Mouse (Mus musculus): Measurements from ENCODE around the gene Chd5.

Gene Chd5

GRCm38 (mm10) chr4:152305991-152306390 lies 32.5 kb upstream of the Chd5 start:
- POLR2A ChIA-PET: interaction anchor here in 2 of 4 experiments (1.1 to 2.0 kb wide), 6 partner anchors 9 to 16 kb away, joined by 3 to 8 read pairs (median 5); partner anchors contain the start of gene Icmt (in 2 of the 2)

GRCm38 (mm10) chr4:152307542-152307941 lies 30.9 kb upstream of the Chd5 start:
- ChIA-PET POLR2A (interaction anchor here in 3 of 4 experiments (0.5 to 5.0 kb wide), 14 partner anchors 8 to 103 kb away, joined by 3 to 23 read pairs (median 3); partner anchors contain the start of genes Rnf207 (in 2 of the 3), Hes3 (in 1 of the 3), Icmt (in 1 of the 3) and Rpl22 (in 1 of the 3)), CTCF (interaction anchor here (0.6 to 3.9 kb wide), 8 partner anchors 10 to 154 kb away, joined by 3 to 15 read pairs (median 4); partner anchors contain the start of genes Rnf207 (in 3 of the 4) and Icmt (in 1 of the 4))

More at GRCm38 (mm10) chr4:152305991-152306390, 32.5 kb upstream of the Chd5 start:
- CTCF ChIA-PET: interaction anchor here in 2 of 4 experiments (0.6 to 3.9 kb wide), 2 partner anchors 8 to 13 kb away, joined by 6 to 15 read pairs; partner anchors contain the start of gene Rnf207 (in 1 of the 2)

- ChIA-PET CTCF (interaction anchor here in 3 of 4 experiments (0.6 to 1.2 kb wide), 4 partner anchors 13 to 1029 kb away, joined by 3 to 4 read pairs (median 3); partner anchors contain the start of gene Rpl22 (in 1 of the 3)), POLR2A (interaction anchor here in 2 of 4 experiments (1.0 to 9.3 kb wide), 7 partner anchors 9 to 18 kb away, joined by 3 to 79 read pairs (median 6); partner anchors contain the start of genes Rpl22 (in 2 of the 2) and Icmt (in 1 of the 2))
Observed at GRCm38 (mm10) chr4:152312186-152312585, 26.3 kb upstream of the Chd5 start.

- ChIA-PET CTCF (interaction anchor here (0.6 to 1.4 kb wide), 17 partner anchors 10 to 1758 kb away, joined by 3 to 5 read pairs (median 4); partner anchors contain the start of gene Rpl22 (in 1 of the 4)), POLR2A (interaction anchor here in 3 of 4 experiments (0.6 to 9.3 kb wide), 12 partner anchors 8 to 270 kb away, joined by 3 to 79 read pairs (median 5); partner anchors contain the start of genes Rpl22 (in 2 of the 3) and Icmt (in 1 of the 3))
Observed at GRCm38 (mm10) chr4:152313211-152313632, 25.2 kb upstream of the Chd5 start.

GRCm38 (mm10) chr4:152313934-152314333 lies 24.5 kb upstream of the Chd5 start:
- ChIA-PET POLR2A (interaction anchor here in 3 of 4 experiments (0.6 to 9.3 kb wide), 11 partner anchors 11 to 271 kb away, joined by 3 to 79 read pairs (median 5); partner anchors contain the start of genes Rpl22 (in 2 of the 3) and Icmt (in 1 of the 3)), CTCF (interaction anchor here (0.6 to 2.6 kb wide), 19 partner anchors 8 to 1757 kb away, joined by 3 to 7 read pairs (median 4); partner anchors contain the start of gene Rpl22 (in 1 of the 4))

- CTCF ChIA-PET: interaction anchor here (0.7 to 2.6 kb wide), 16 partner anchors 10 to 181 kb away, joined by 3 to 8 read pairs (median 4); partner anchors contain the start of genes Icmt (in 2 of the 4) and Rpl22 (in 2 of the 4)
- POLR2A ChIA-PET: interaction anchor here (0.5 to 9.3 kb wide), 21 partner anchors 9 to 1394 kb away, joined by 3 to 79 read pairs (median 4); partner anchors contain the start of gene Rpl22 (in 3 of the 4)
Observed at GRCm38 (mm10) chr4:152315498-152316213, 22.8 kb upstream of the Chd5 start.

GRCm38 (mm10) chr4:152317631-152318033 lies 20.8 kb upstream of the Chd5 start:
- ChIA-PET POLR2A (interaction anchor here in 3 of 4 experiments (0.6 to 9.3 kb wide), 5 partner anchors 13 to 339 kb away, joined by 3 to 79 read pairs (median 3); no protein-coding TSS in a partner anchor), CTCF (interaction anchor here (0.5 to 2.7 kb wide), 14 partner anchors 8 to 181 kb away, joined by 3 to 26 read pairs (median 4); partner anchors contain the start of gene Rpl22 (in 1 of the 4))

GRCm38 (mm10) chr4:152318517-152319234 lies 19.8 kb upstream of the Chd5 start, which contains the start of gene Rnf207:
TSS of gene Rnf207 (minus strand) at chr4:152318993.
- CTCF ChIA-PET: interaction anchor here (0.5 to 2.7 kb wide), 91 partner anchors 9 to 718 kb away, joined by 3 to 30 read pairs (median 4); partner anchors contain the start of genes Acot7 (in 1 of the 4), Chd5 (in 1 of the 4), Hes2 (in 1 of the 4) and Icmt (in 1 of the 4)
- POLR2A ChIA-PET: interaction anchor here in 3 of 4 experiments (0.6 to 9.3 kb wide), 21 partner anchors 9 to 291 kb away, joined by 3 to 79 read pairs (median 4); partner anchors contain the start of genes Acot7 (in 1 of the 3), Icmt (in 1 of the 3) and Zbtb48 (in 1 of the 3)

- ChIA-PET POLR2A (interaction anchor here in 2 of 4 experiments (0.9 to 1.7 kb wide), 5 partner anchors 9 to 32 kb away, joined by 3 to 5 read pairs (median 4); partner anchors contain the start of gene Icmt (in 1 of the 2)), CTCF (interaction anchor here (0.6 to 2.0 kb wide), 10 partner anchors 11 to 1920 kb away, joined by 3 to 10 read pairs (median 4); no protein-coding TSS in a partner anchor)
Observed at GRCm38 (mm10) chr4:152321464-152321863, 17.0 kb upstream of the Chd5 start.

GRCm38 (mm10) chr4:152324641-152325562 lies 13.5 kb upstream of the Chd5 start:
- POLR2A ChIA-PET: interaction anchor here (0.6 to 2.7 kb wide), 75 partner anchors 8 to 907 kb away, joined by 3 to 41 read pairs (median 4); partner anchors contain the start of genes Icmt (in 3 of the 4), Acot7 (in 1 of the 4), Chd5 (in 1 of the 4) and Espn (in 1 of the 4)
- CTCF ChIA-PET: interaction anchor here in 3 of 4 experiments (0.5 to 2.2 kb wide), 25 partner anchors 8 to 1208 kb away, joined by 3 to 12 read pairs (median 3); partner anchors contain the start of genes Chd5 (in 1 of the 3) and Gpr153 (in 1 of the 3)

GRCm38 (mm10) chr4:152325574-152326411 lies 12.7 kb upstream of the Chd5 start, which contains the start of gene Rpl22:
TSS of gene Rpl22 (plus strand) at chr4:152325742.
- ChIA-PET CTCF (interaction anchor here in 3 of 4 experiments (0.5 to 2.2 kb wide), 21 partner anchors 7 to 1209 kb away, joined by 3 to 12 read pairs (median 3); partner anchors contain the start of genes Chd5 (in 1 of the 3) and Gpr153 (in 1 of the 3)), POLR2A (interaction anchor here (0.6 to 2.7 kb wide), 63 partner anchors 7 to 338 kb away, joined by 3 to 41 read pairs (median 4); partner anchors contain the start of genes Icmt (in 3 of the 4), Acot7 (in 1 of the 4), Chd5 (in 1 of the 4) and Hes3 (in 1 of the 4))

- ChIA-PET CTCF (interaction anchor here in 3 of 4 experiments (0.5 to 2.2 kb wide), 5 partner anchors 11 to 207 kb away, joined by 4 to 12 read pairs (median 7); no protein-coding TSS in a partner anchor), POLR2A (interaction anchor here in 3 of 4 experiments (1.0 to 2.7 kb wide), 20 partner anchors 12 to 296 kb away, joined by 3 to 41 read pairs (median 8); partner anchors contain the start of genes Icmt (in 2 of the 3), Chd5 (in 1 of the 3) and Hes3 (in 1 of the 3))
Observed at GRCm38 (mm10) chr4:152326543-152326942, 11.9 kb upstream of the Chd5 start.

GRCm38 (mm10) chr4:152328691-152329090 lies 9.8 kb upstream of the Chd5 start:
- CTCF ChIA-PET: interaction anchor here (0.7 to 1.5 kb wide), 10 partner anchors 10 to 200 kb away, joined by 3 to 5 read pairs (median 4); partner anchors contain the start of genes Rnf207 (in 2 of the 4) and Chd5 (in 1 of the 4)

GRCm38 (mm10) chr4:152332952-152333351 lies 5.5 kb upstream of the Chd5 start:
- ChIA-PET POLR2A (interaction anchor here in 3 of 4 experiments (0.5 to 6.4 kb wide), 23 partner anchors 8 to 1168 kb away, joined by 3 to 79 read pairs (median 4); partner anchors contain the start of genes Rnf207 (in 2 of the 3) and Rpl22 (in 1 of the 3)), CTCF (interaction anchor here (0.5 to 5.0 kb wide), 83 partner anchors 8 to 330 kb away, joined by 3 to 84 read pairs (median 5); partner anchors contain the start of genes Rnf207 (in 4 of the 4), Icmt (in 2 of the 4), Espn (in 1 of the 4) and Kcnab2 (in 1 of the 4))

More at GRCm38 (mm10) chr4:152328691-152329090, 9.8 kb upstream of the Chd5 start:
- POLR2A ChIA-PET: interaction anchor here in 2 of 4 experiments (1.0 to 6.4 kb wide), 6 partner anchors 10 to 175 kb away, joined by 3 to 79 read pairs (median 6); partner anchors contain the start of genes Rnf207 (in 2 of the 2) and Chd5 (in 1 of the 2)

Data from embryonic stem cell, embryonic (primary cell).